Mouse (Mus musculus) G1E (cell line): ENCODE results near the gene Cuedc1. TPM values are rescaled to one million over a fixed set of nuclear protein-coding genes. Genes with fewer than 3 reads are reported as not detected.

Source experiments
- ATAC-seq: 2 replicates; pipeline ENCODE4 v1.8.0; 2016; ENCODE audit warnings: mild to moderate bottlenecking; ENCODE audit not compliant: insufficient number of reproducible peaks, poor library complexity, low FRiP score, severe bottlenecking; ENCODE audit errors: extremely low read depth
- DNase-seq: peaks from one replicate; pipeline ENCODE4 v3.0.0; 2012; ENCODE audit warnings: low spot score
- H3K27me3 ChIP-seq: 2 replicates; pipeline ENCODE4 v1.6.1; 2012; ENCODE audit warnings: mild to moderate bottlenecking, low read length, inconsistent platforms; ENCODE audit not compliant: insufficient read depth
- H3K36me3 ChIP-seq: replicated peaks from 2 replicates; pipeline ENCODE3; 2012; ENCODE audit warnings: mild to moderate bottlenecking, inconsistent platforms
- H3K4me1 ChIP-seq: 2 replicates; pipeline ENCODE4 v1.6.1; 2012; ENCODE audit warnings: low read depth, low read length, inconsistent platforms, mixed read lengths; ENCODE audit not compliant: insufficient read depth
- H3K4me3 ChIP-seq: 2 replicates; pipeline ENCODE4 v1.5.1; 2012; ENCODE audit warnings: low read depth, mild to moderate bottlenecking, inconsistent platforms, low read length, moderate library complexity, mixed read lengths
- H3K9me3 ChIP-seq: replicated peaks from 2 replicates; pipeline ENCODE4 v1.6.1; 2012; ENCODE audit warnings: inconsistent platforms
- CTCF ChIP-seq: IDR thresholded peaks from 2 replicates; pipeline ENCODE4 v1.5.1; 2012; ENCODE audit warnings: low read depth, low read length, inconsistent platforms, mixed read lengths
- GATA1 ChIP-seq: IDR thresholded peaks from 2 replicates; pipeline ENCODE4 v1.6.1; 2012; ENCODE audit warnings: borderline replicate concordance, low read length, inconsistent platforms, mixed read lengths
- GATA2 ChIP-seq: IDR thresholded peaks from 2 replicates; pipeline ENCODE4 v1.6.1; 2012; ENCODE audit warnings: low read depth, low read length, inconsistent platforms, borderline replicate concordance
- POLR2AphosphoS5 ChIP-seq: IDR thresholded peaks from 2 replicates; pipeline ENCODE4 v1.6.1; 2012; ENCODE audit warnings: low read depth, low read length, inconsistent platforms; ENCODE audit not compliant: insufficient replicate concordance
- TAL1 ChIP-seq: conservative IDR thresholded peaks from 2 replicates; pipeline ENCODE4 v1.6.1; 2012; ENCODE audit warnings: low read depth, low read length, inconsistent platforms, mixed read lengths
- polyA plus RNA-seq: library from polyadenylated mRNA; stranded (reverse); fragments of >175 nt; gene quantifications from 2 replicates; pipeline ENCODE4 v1.2.3, GENCODE M21; 2012
- total RNA-seq, 2 experiments: library from RNA; stranded (forward) in 1 of 2; stranded (reverse) in 1 of 2; fragments of 200-1000 nt in 1 of 2; fragments of >200 nt in 1 of 2; fragmentation: Nextera tagmentation in 1 of 2; gene quantifications; 2 replicates each; pipeline ENCODE4 v1.2.3; 2014 to 2017

Gene Cuedc1
- total and polyA plus RNA-seq, 3 experiments: 18.9 to 36.4 (median 29.6) TPM

GRCm38 (mm10) chr11:88147388-88147787 lies 49.5 kb downstream of the Cuedc1 start:
- H3K27me3 ChIP-seq: peaks cover 29% of the 10 kb centered on the region
- peak; percentile 55 for ATAC-seq
- no peak for DNase-seq
- TF ChIP-seq TAL1: peak; percentile 76
- no peak for TF ChIP-seq POLR2AphosphoS5
- H3K36me3 ChIP-seq: peaks cover 6% of the 10 kb centered on the region
- 0 out of 2 replicates have a peak, but pooled peaks cover 4% of the 10 kb centered on the region for H3K9me3 ChIP-seq
- peaks cover 83% of the 10 kb centered on the region for H3K4me1 ChIP-seq
- H3K4me3 ChIP-seq: peak overlapping the region; percentile 23; the same call in 1 of the 2 replicates

DNA sequence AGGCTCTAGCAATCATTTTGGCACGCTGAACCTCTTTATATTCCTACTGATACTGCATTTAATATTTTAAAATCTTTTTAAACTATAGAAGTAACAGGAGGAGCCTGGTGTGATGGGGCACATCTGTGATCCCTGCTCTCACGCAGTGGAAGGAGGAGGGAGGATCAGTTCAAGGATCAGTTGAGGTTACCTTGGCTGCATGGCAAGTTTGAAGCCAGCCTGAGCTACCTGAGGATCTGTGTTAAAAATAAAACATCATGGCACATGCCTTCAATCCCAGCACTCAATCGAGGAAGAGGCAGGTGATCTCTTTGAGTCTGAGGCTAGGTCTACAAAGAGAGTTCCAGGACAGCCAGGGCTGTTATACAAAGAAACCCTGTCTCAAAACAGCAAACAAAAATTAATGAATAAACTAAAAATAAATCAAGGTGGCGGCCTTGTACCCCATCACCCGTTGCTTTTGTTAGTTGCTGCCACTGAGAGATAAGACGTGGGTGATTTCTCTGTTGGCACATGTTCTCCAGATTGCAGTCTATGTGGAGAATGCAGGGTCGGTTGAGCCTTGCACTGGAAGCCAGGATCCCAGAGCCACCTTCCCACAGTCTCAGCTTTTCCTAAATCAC lies 50.3 kb downstream of the Cuedc1 start:
- TF ChIP-seq GATA2 (no peak), TAL1 (peak; percentile 75), GATA1 (no peak)
- ATAC-seq: 0 out of 2 replicates have a peak, but pooled peaks have one; percentile 31
- H3K4me1 ChIP-seq: peaks cover 82% of the 10 kb centered on the region

GRCm38 (mm10) chr11:88148638-88149279 lies 50.9 kb downstream of the Cuedc1 start:
- H3K9me3 ChIP-seq: no peaks in the 10 kb centered on the region
- DNase-seq (no peak), ATAC-seq (no peak)
- H3K36me3 ChIP-seq: peaks cover 2% of the 10 kb centered on the region
- no peak for TF ChIP-seq POLR2AphosphoS5
- no peak for TF ChIP-seq GATA2
- TF ChIP-seq TAL1: no peak
- no peak for TF ChIP-seq CTCF
- no peak for TF ChIP-seq GATA1
- peak overlapping the region; percentile 35; the same call in 1 of the 2 replicates for H3K4me3 ChIP-seq
- peaks cover 35% of the 10 kb centered on the region for H3K27me3 ChIP-seq
- peaks cover 83% of the 10 kb centered on the region for H3K4me1 ChIP-seq

More for the DNA sequence above, 50.3 kb downstream of the Cuedc1 start:
- 0 out of 2 replicates have a peak, but pooled peaks cover 2% of the 10 kb centered on the region for H3K9me3 ChIP-seq
- peaks cover 34% of the 10 kb centered on the region for H3K27me3 ChIP-seq
- no peak overlapping the region; the same call in 1 of the 2 replicates for H3K4me3 ChIP-seq
- H3K36me3 ChIP-seq: peaks cover 3% of the 10 kb centered on the region
- DNase-seq: no peak

DNA sequence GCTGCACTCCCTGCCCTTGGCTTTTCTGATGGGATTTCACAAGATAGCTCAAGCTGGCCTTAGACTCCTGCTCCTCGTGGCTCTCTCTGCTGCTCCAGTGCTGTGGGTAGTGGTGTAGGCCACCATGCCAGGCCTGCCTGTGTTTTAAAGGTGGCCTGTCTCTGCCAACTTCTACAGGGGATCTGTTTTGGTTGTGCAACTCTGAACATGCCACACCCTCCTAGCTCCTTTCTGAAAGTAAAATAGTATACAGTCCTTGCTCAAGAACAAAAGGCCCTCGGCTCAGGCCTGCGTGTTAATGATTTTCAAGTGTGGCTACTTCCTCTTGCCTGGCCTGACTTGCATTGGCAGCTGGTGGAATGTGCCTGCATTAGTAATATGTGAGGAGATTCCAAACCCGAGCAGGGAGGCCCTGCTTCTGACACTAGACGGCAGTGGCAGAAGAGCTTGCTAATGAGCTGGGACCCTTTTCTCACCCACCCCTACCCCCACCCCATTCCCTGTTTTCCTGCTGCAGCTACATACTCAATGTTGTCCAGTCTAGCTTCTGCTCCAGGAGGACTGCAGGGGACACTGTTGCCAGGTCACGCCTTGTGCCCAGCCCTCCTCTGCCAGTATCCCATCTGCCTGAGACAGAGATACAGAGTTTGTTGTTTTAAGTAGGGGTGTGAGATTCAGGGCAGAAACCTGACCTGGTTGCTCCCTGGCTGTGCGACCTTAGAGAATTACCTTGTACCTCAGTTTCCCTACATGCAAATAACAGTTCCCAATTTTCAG lies 53.7 kb downstream of the Cuedc1 start:
- TF ChIP-seq POLR2AphosphoS5 (no peak), TAL1 (no peak), CTCF (no peak), GATA1 (no peak), GATA2 (no peak)
- H3K4me3 ChIP-seq: peak overlapping the region; percentile 16; the same call in 1 of the 2 replicates
- peaks cover 1% of the 10 kb centered on the region for H3K36me3 ChIP-seq
- ATAC-seq: 0 out of 2 replicates have a peak, but pooled peaks have one; percentile 4
- H3K9me3 ChIP-seq: no peaks in the 10 kb centered on the region
- H3K27me3 ChIP-seq: peaks cover 56% of the 10 kb centered on the region
- no peak for DNase-seq
- peaks cover 70% of the 10 kb centered on the region for H3K4me1 ChIP-seq

- Histone ChIP-seq H3K4me1 (peaks cover 57% of the 10 kb centered on the region), H3K36me3 (no peaks in the 10 kb centered on the region), H3K4me3 (no peak overlapping the region), H3K27me3 (peaks cover 79% of the 10 kb centered on the region), H3K9me3 (no peaks in the 10 kb centered on the region)
- TF ChIP-seq POLR2AphosphoS5: no peak
- no peak for ATAC-seq
- DNase-seq: no peak
Observed at GRCm38 (mm10) chr11:88153880-88154279, 56.0 kb downstream of the Cuedc1 start.

DNA sequence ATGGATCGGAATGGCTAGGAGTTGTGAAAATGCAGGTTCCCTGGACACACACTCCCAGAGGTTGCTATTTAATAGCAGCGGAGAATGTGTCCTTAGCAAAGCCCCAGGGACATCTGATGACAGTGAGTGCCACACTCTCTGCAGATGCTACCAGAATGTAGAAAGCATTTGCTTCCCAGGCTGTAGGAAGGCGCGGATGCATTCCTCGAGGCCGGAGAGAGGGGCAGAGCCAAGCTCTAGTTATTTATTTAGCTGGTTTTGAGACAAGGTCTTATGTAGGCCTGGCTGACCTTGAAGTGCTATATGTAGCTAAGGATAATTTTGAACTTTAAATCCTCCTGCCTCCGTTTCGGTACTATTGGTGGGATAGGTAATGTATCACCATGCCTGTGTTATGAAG lies 56.6 kb downstream of the Cuedc1 start:
- no peak for ATAC-seq
- peaks cover 57% of the 10 kb centered on the region for H3K4me1 ChIP-seq
- no peaks in the 10 kb centered on the region for H3K9me3 ChIP-seq
- no peaks in the 10 kb centered on the region for H3K36me3 ChIP-seq
- no peak for DNase-seq
- TF ChIP-seq GATA1 (no peak), POLR2AphosphoS5 (no peak), GATA2 (no peak), TAL1 (no peak), CTCF (no peak)
- no peak overlapping the region for H3K4me3 ChIP-seq
- H3K27me3 ChIP-seq: peaks cover 86% of the 10 kb centered on the region
